Mouse (Mus musculus): Measurements from ENCODE around the gene Sestd1.

The Sestd1 gene

GRCm38 (mm10) chr2:77134906-77135305, 145.5 kb downstream of the Sestd1 start:
- peak; percentile 41 for DNase-seq (ENCODE audit: inconsistent ontology term)

- DNase-seq (ENCODE audit: inconsistent ontology term): no peak
These were observed 147.0 kb downstream of the Sestd1 start for GRCm38 (mm10) chr2:77133407-77133806.
